Mouse (Mus musculus) heart, embryonic 16.5 days (tissue): Measurements from ENCODE around the gene Zmiz1. TPM values are rescaled to one million over a fixed set of nuclear protein-coding genes. Genes with fewer than 3 reads are reported as not detected.

Source experiments
- ATAC-seq: fragments of 200-750 bp; cut with Nextera tagmentation; replicated peaks from 2 replicates; pipeline ENCODE4 v1.8.0; 2017; ENCODE audit warnings: moderate number of reproducible peaks; ENCODE audit not compliant: insufficient read depth, low FRiP score; ENCODE audit errors: extremely low read depth
- H3K27ac ChIP-seq: fragments of 300-500 bp; sonication (generic); 2 replicates; pipeline ENCODE4 v1.5.1; 2014; ENCODE audit warnings: mild to moderate bottlenecking, low read length, control low read depth, moderate library complexity
- H3K27me3 ChIP-seq: fragments of 300-500 bp; sonication (generic); 2 replicates; pipeline ENCODE4 v1.6.1; 2014; ENCODE audit warnings: low read length, mixed read lengths; ENCODE audit not compliant: control insufficient read depth, insufficient read depth
- H3K36me3 ChIP-seq: fragments of 300-500 bp; sonication (generic); 2 replicates; pipeline ENCODE4 v1.6.1; 2014; ENCODE audit not compliant: control insufficient read depth, insufficient read depth
- H3K4me1 ChIP-seq: fragments of 300-500 bp; sonication (generic); 2 replicates; pipeline ENCODE4 v1.6.1; 2014; ENCODE audit warnings: low read length, mixed read lengths; ENCODE audit not compliant: control insufficient read depth, insufficient read depth
- H3K4me2 ChIP-seq: fragments of 300-500 bp; sonication (generic); 2 replicates; pipeline ENCODE4 v1.6.1; 2014; ENCODE audit warnings: low read depth, mild to moderate bottlenecking, control low read depth, low read length
- H3K4me3 ChIP-seq: fragments of 300-500 bp; sonication (generic); 2 replicates; pipeline ENCODE4 v1.5.1; 2014; ENCODE audit warnings: mild to moderate bottlenecking, control low read depth, low read length
- H3K9ac ChIP-seq: fragments of 300-500 bp; sonication (generic); 2 replicates; pipeline ENCODE4 v1.6.1; 2014; ENCODE audit warnings: low read length, control low read depth
- H3K9me3 ChIP-seq: fragments of 300-500 bp; sonication (generic); replicated peaks from 2 replicates; pipeline ENCODE4 v1.6.1; 2016; ENCODE audit warnings: low read length; ENCODE audit not compliant: control insufficient read depth
- WGBS: fragments of 180-500 bp; shearing (Covaris S2); extraction: QIAGEN DNeasy Blood & Tissue Kit; methylation state at CpG from one replicate; pipeline ENCODE4 v1.1.7; 2014; 5-methylcytosine and 5-hydroxymethylcytosine counted together
- polyA plus RNA-seq: library from polyadenylated mRNA; unstranded; fragments of >200 nt; fragmentation: Nextera tagmentation; extraction: Ambion mirVana; gene quantifications from 2 replicates; pipeline ENCODE4 v1.2.1, GENCODE M21; 2015

The Zmiz1 gene
- polyA plus RNA-seq, 1 experiment from 2014 or later: 20.6 TPM

DNA sequence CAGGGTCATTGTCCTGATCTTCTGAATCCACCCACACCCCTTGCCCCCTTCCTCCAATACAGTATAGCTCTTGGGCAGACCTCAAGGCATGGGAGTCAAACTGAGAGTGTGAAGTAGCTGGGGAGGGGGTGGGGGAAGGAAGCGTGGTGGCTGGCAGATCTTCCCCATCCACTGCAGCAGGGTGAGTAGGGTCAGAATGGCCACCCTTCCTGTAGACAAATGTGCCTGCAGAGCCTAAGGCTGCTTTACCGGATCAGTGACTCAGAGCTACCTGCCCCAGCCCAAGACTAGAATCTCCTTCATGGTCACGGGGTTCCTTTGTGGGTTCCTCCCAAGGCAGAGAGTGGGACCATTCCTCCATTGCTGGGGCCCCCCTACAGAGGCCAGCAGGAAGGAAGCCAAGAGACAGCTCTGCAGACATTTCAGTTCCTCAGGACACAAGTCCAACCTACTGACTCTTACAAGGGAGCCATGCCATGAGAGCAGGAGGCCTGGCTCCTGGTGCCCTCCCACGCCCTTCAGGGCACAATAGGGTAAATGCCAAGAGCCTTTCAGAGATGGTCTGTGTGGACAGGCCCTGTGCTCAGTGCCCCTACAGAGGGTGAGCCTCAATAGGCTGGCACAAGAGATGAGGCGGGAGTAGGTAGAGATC is 169.6 kb downstream of the Zmiz1 start:
- no peak for ATAC-seq
- Histone ChIP-seq H3K36me3 (no peaks in the 10 kb centered on the region), H3K4me3 (no peak overlapping the region), H3K4me1 (peaks cover 78% of the 10 kb centered on the region), H3K9me3 (no peaks in the 10 kb centered on the region), H3K27me3 (no peaks in the 10 kb centered on the region), H3K4me2 (no peak overlapping the region), H3K9ac (no peak overlapping the region), H3K27ac (peak overlapping the region; percentile 93)
- WGBS: 74% methylated on average over 5 of the region's 5 CpGs

- peak overlapping the region; percentile 23; the same call in 1 of the 2 replicates for H3K9ac ChIP-seq
- peak; percentile 87 for ATAC-seq
- H3K27me3 ChIP-seq: no peaks in the 10 kb centered on the region
- H3K4me1 ChIP-seq: peaks cover 79% of the 10 kb centered on the region
- 0 out of 2 replicates have a peak overlapping the region, but pooled peaks have one; percentile 18 for H3K4me2 ChIP-seq
- H3K36me3 ChIP-seq: no peaks in the 10 kb centered on the region
- H3K27ac ChIP-seq: peak overlapping the region; percentile 93
- 45% methylated on average over 12 of the region's 12 CpGs for WGBS
- H3K9me3 ChIP-seq: no peaks in the 10 kb centered on the region
- H3K4me3 ChIP-seq: no peak overlapping the region
Observed at GRCm38 (mm10) chr14:25629866-25630606, 171.1 kb downstream of the Zmiz1 start.

DNA sequence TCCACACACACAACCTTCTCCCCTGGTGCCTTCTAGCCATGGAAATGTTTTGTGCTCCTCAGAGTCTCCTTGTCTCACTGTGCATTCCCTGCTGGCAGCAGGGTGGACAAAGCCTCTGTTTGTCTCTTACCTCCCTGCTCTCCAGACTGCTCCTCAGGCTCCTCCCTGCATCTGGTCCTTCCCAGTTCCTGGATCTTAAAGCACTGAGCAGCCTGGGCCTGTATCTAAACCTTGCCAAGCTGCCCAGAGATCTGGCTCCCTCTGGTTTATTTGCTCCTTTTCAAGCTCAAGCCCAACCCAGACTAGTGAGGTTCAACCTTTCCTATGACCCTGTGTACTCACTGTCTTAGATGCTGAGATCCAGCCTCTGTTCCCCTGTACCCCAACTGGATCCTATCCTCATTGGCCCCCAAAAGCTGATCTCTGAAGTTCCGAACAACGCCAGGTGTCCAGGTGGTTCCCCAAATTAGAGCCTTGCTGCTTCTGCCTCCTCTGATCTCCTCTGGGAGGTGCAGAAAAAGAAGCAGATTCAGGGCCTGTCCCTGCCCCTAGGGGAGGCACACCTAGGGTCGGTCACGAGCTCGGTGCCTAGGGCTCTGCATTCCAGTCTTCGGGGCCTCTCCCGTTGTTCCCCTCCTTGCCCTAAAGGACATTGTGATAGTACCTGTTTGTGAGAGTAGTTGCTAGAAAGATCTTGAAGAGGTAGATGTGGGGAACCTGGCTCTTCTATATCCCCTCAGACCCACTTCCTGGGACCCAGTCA is 171.8 kb downstream of the Zmiz1 start:
- 79% methylated on average over 7 of the region's 7 CpGs for WGBS
- Histone ChIP-seq H3K27me3 (no peaks in the 10 kb centered on the region), H3K27ac (peak overlapping the region; percentile 93), H3K4me1 (peaks cover 79% of the 10 kb centered on the region), H3K4me3 (no peak overlapping the region), H3K36me3 (peaks cover under 1% of the 10 kb centered on the region; the same call in 1 of the 2 replicates), H3K4me2 (no peak overlapping the region), H3K9ac (peak overlapping the region; percentile 24), H3K9me3 (no peaks in the 10 kb centered on the region)
- ATAC-seq: no peak

- Histone ChIP-seq H3K4me2 (no peak overlapping the region), H3K27me3 (no peaks in the 10 kb centered on the region), H3K4me1 (peaks cover 80% of the 10 kb centered on the region), H3K27ac (peak overlapping the region; percentile 15; the same call in 1 of the 2 replicates), H3K9me3 (no peaks in the 10 kb centered on the region), H3K36me3 (peaks cover 7% of the 10 kb centered on the region; the same call in 1 of the 2 replicates), H3K9ac (no peak overlapping the region), H3K4me3 (no peak overlapping the region)
- 78% methylated on average over 6 of the region's 6 CpGs for WGBS
- no peak for ATAC-seq
Observed at GRCm38 (mm10) chr14:25631481-25631880, 172.5 kb downstream of the Zmiz1 start.

DNA sequence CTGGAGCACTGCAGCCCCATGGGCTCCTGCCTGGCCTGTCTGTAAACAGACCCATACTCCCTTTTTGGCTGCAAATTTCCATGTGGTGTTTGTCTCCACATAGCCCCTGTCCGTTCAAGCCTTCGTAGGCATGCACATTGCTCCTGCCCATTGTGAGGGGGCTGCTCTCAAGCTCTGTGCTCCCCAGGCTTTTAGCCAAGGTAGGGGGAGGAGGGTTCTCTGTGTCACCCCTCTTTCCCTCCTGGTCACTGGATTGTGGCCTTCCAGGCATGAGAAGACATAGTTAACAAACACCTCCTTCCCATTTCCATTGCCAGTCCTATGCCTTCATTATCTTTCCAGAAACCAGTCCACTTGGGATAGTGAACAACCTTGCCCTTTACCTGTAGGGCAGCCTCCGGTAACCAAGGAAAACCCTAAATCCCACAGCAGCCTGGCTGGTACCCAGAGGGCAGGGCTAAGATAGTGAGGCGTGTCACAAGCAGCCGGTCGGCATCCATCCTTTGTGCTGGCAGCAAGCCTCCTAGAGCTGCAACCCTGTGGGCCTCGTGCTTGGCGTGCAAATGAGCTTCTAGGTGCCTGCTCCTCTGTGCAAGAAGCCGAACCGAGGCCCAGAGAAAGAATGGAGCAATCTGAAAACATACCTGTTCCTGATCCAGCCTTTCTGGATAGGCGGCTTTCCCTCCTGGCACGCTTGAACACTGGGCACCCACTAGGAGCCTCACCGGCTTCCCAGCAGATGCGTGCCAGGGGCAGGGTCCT is 174.7 kb downstream of the Zmiz1 start:
- Histone ChIP-seq H3K27me3 (no peaks in the 10 kb centered on the region), H3K9ac (peak overlapping the region; percentile 42; the same call in 1 of the 2 replicates), H3K4me1 (peaks cover 76% of the 10 kb centered on the region), H3K27ac (peak overlapping the region; percentile 73), H3K9me3 (no peaks in the 10 kb centered on the region), H3K36me3 (peaks cover 24% of the 10 kb centered on the region), H3K4me2 (no peak overlapping the region; the same call in 1 of the 2 replicates), H3K4me3 (no peak overlapping the region)
- 56% methylated on average over 14 of the region's 14 CpGs for WGBS
- no peak for ATAC-seq

DNA sequence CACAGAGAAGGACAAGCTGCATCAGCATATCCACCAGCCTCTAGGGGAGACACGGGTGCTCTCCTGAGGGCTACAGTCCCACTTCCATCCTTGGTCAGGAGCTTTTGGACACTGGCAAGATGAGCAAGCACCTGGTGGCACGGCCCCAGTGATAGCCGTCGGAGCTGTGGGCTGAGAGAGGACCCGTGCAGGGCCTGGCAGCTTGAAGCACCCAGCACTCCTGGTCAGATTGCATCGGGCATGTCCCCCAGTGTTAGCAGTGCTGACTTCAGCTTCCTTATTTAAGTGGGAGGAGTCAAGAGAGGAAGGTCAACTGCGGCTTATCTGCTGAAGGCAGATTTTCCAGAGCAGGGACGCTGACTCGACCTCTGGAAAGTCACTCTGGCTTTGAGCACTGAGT is 175.3 kb downstream of the Zmiz1 start:
- H3K4me1 ChIP-seq: peaks cover 76% of the 10 kb centered on the region
- 24% methylated on average over 9 of the region's 9 CpGs for WGBS
- peak overlapping the region; percentile 73 for H3K27ac ChIP-seq
- no peak overlapping the region for H3K4me3 ChIP-seq
- H3K27me3 ChIP-seq: no peaks in the 10 kb centered on the region
- H3K9me3 ChIP-seq: no peaks in the 10 kb centered on the region
- ATAC-seq: peak; percentile 9; the same call in 1 of the 2 replicates
- H3K9ac ChIP-seq: peak overlapping the region; percentile 42; the same call in 1 of the 2 replicates
- H3K36me3 ChIP-seq: peaks cover 24% of the 10 kb centered on the region
- no peak overlapping the region; the same call in 1 of the 2 replicates for H3K4me2 ChIP-seq

DNA sequence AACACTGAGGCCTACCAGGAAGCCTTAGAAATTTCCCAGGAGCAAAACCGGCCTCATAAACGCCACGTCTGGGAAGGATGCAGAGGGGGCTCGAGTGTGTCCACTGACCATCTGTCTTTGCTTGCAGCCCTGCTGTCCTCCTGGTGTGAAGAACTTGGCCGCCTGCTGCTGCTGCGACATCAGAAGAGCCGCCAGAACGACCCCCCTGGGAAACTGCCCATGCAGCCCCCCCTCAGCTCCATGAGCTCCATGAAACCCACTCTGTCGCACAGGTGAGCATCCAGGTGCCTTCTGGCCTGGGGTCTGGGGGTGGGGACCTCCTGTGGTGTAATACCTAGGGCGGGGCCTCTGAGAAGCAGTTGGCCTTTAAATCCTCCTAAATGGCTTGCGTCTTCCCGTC is 176.8 kb downstream of the Zmiz1 start:
- Histone ChIP-seq H3K36me3 (peaks cover 24% of the 10 kb centered on the region), H3K4me2 (no peak overlapping the region), H3K27me3 (no peaks in the 10 kb centered on the region), H3K9me3 (no peaks in the 10 kb centered on the region), H3K27ac (peak overlapping the region; percentile 64), H3K9ac (0 out of 2 replicates have a peak overlapping the region, but pooled peaks have one; percentile 38), H3K4me3 (no peak overlapping the region), H3K4me1 (peaks cover 78% of the 10 kb centered on the region)
- ATAC-seq: no peak
- 80% methylated on average over 12 of the region's 12 CpGs for WGBS

GRCm38 (mm10) chr14:25636297-25636696 is 177.3 kb downstream of the Zmiz1 start:
- peaks cover 24% of the 10 kb centered on the region for H3K36me3 ChIP-seq
- H3K27ac ChIP-seq: peak overlapping the region; percentile 64
- no peak overlapping the region for H3K4me3 ChIP-seq
- no peaks in the 10 kb centered on the region for H3K9me3 ChIP-seq
- no peak overlapping the region for H3K4me2 ChIP-seq
- no peak for ATAC-seq
- WGBS: 41% methylated on average over 7 of the region's 7 CpGs
- no peaks in the 10 kb centered on the region for H3K27me3 ChIP-seq
- H3K4me1 ChIP-seq: peaks cover 78% of the 10 kb centered on the region
- H3K9ac ChIP-seq: 0 out of 2 replicates have a peak overlapping the region, but pooled peaks have one; percentile 38
